Mouse (Mus musculus) heart, postnatal 0 days (tissue): Measurements from ENCODE around the gene Fem1b.

Experiments
- CTCF ChIP-seq: IDR thresholded peaks from 2 replicates; pipeline ENCODE4 v1.5.1; 2016; ENCODE audit warnings: antibody characterized with exemption, control low read depth, low read depth
- EP300 ChIP-seq: IDR thresholded peaks from 2 replicates; pipeline ENCODE4 v1.6.1; 2016; ENCODE audit warnings: antibody characterized with exemption, low read depth

GRCm38 (mm10) chr9:62810095-62810494 lies 1.6 kb downstream of the Fem1b start:
- TF ChIP-seq CTCF (no peak), EP300 (no peak)
